Mouse (Mus musculus): ENCODE data around the gene Nhsl1.

Nhsl1 gene

GRCm38 (mm10) chr10:18318916-18319481, at the start of gene Nhsl1:
TSS of gene Nhsl1 (plus strand) at chr10:18318985.
- DNase-seq (ENCODE audit: extremely low read depth, low read depth, low spot score): no peak

- DNase-seq (ENCODE audit: extremely low read depth, low read depth, low spot score): peak; percentile 30
Measured at GRCm38 (mm10) chr10:18276090-18276734, 42.6 kb upstream of the Nhsl1 start.

GRCm38 (mm10) chr10:18283991-18284390, 34.8 kb upstream of the Nhsl1 start:
- no peak for DNase-seq (ENCODE audit: extremely low read depth, low read depth, low spot score)

GRCm38 (mm10) chr10:18289512-18289911, 29.3 kb upstream of the Nhsl1 start:
- DNase-seq (ENCODE audit: extremely low read depth, low read depth, low spot score): no peak

- DNase-seq (ENCODE audit: extremely low read depth, low read depth, low spot score): no peak
Measured at GRCm38 (mm10) chr10:18305106-18305505, 13.7 kb upstream of the Nhsl1 start.

- no peak for DNase-seq (ENCODE audit: extremely low read depth, low read depth, low spot score)
Measured at GRCm38 (mm10) chr10:18315071-18315470, 3.7 kb upstream of the Nhsl1 start.

- no peak for DNase-seq (ENCODE audit: extremely low read depth, low read depth, low spot score)
Measured at GRCm38 (mm10) chr10:18317521-18317920, 1.3 kb upstream of the Nhsl1 start.

GRCm38 (mm10) chr10:18317961-18318915, 547 bp upstream of the Nhsl1 start:
- DNase-seq (ENCODE audit: extremely low read depth, low read depth, low spot score): no peak

GRCm38 (mm10) chr10:18319691-18320090, 906 bp downstream of the Nhsl1 start:
- DNase-seq (ENCODE audit: extremely low read depth, low read depth, low spot score): no peak

- DNase-seq (ENCODE audit: extremely low read depth, low read depth, low spot score): no peak
Measured at GRCm38 (mm10) chr10:18321861-18322260, 3.1 kb downstream of the Nhsl1 start.

GRCm38 (mm10) chr10:18323701-18324100, 4.9 kb downstream of the Nhsl1 start:
- no peak for DNase-seq (ENCODE audit: extremely low read depth, low read depth, low spot score)

GRCm38 (mm10) chr10:18328331-18328908, 9.6 kb downstream of the Nhsl1 start:
- no peak for DNase-seq (ENCODE audit: extremely low read depth, low read depth, low spot score)

GRCm38 (mm10) chr10:18329096-18330038, 10.6 kb downstream of the Nhsl1 start:
- no peak for DNase-seq (ENCODE audit: extremely low read depth, low read depth, low spot score)

- peak; percentile 72 for DNase-seq (ENCODE audit: extremely low read depth, low read depth, low spot score)
Measured at GRCm38 (mm10) chr10:18330445-18330844, 11.7 kb downstream of the Nhsl1 start.

GRCm38 (mm10) chr10:18333575-18333974, 14.8 kb downstream of the Nhsl1 start:
- no peak for DNase-seq (ENCODE audit: extremely low read depth, low read depth, low spot score)

- no peak for DNase-seq (ENCODE audit: extremely low read depth, low read depth, low spot score)
Measured at GRCm38 (mm10) chr10:18334176-18334575, 15.4 kb downstream of the Nhsl1 start.

- DNase-seq (ENCODE audit: extremely low read depth, low read depth, low spot score): no peak
Measured at GRCm38 (mm10) chr10:18334734-18335133, 15.9 kb downstream of the Nhsl1 start.

- DNase-seq (ENCODE audit: extremely low read depth, low read depth, low spot score): no peak
Measured at GRCm38 (mm10) chr10:18337725-18338124, 18.9 kb downstream of the Nhsl1 start.

- DNase-seq (ENCODE audit: extremely low read depth, low read depth, low spot score): no peak
Measured at GRCm38 (mm10) chr10:18339386-18339785, 20.6 kb downstream of the Nhsl1 start.

GRCm38 (mm10) chr10:18340930-18341329, 22.1 kb downstream of the Nhsl1 start:
- no peak for DNase-seq (ENCODE audit: extremely low read depth, low read depth, low spot score)

Measured in fat pad, adult 2 months (tissue).